Mouse (Mus musculus) liver, postnatal 0 days (tissue): ENCODE measurements around the gene Gnao1.

Source experiments
- CTCF ChIP-seq: sonication (generic); IDR thresholded peaks from 2 replicates; pipeline ENCODE4 v1.5.1; 2016; ENCODE audit warnings: antibody characterized with exemption, low read depth
- EP300 ChIP-seq: IDR thresholded peaks from 2 replicates; pipeline ENCODE4 v1.6.1; 2016; ENCODE audit warnings: antibody characterized with exemption, low read depth, mild to moderate bottlenecking

DNA sequence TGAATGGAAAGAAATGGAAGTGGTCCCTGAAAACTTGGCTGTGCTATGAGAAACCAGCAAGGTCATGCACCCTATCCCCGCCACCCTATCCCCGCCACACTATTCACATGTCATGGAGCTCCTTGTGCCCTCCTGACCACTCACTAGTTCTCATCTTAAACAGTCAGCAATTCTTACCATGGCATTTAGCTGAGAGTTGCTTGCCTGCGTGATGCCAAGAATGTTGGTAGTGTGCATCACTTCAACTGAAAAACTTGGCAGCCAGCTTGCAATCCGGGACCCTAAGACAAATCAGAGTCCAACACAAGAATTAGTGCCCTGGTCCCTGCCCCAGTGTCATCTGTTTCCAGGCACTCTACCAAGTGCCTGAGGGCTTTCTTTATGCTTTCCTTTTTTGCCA is 170.4 kb downstream of the Gnao1 start:
- no peak for TF ChIP-seq CTCF
- no peak for TF ChIP-seq EP300
